Mouse (Mus musculus) thymus, adult 2 months (tissue): ENCODE results near the gene Gm10961. TPM values are rescaled to one million over a fixed set of nuclear protein-coding genes. Genes with fewer than 3 reads are reported as not detected.

Experiments used
- DNase-seq: peaks from one replicate; pipeline ENCODE4 v3.0.0; 2021
- H3K27ac ChIP-seq: fragments of 200-500 bp; 2 replicates; pipeline ENCODE4 v1.5.1; 2012; ENCODE audit warnings: low read length, control low read depth; ENCODE audit not compliant: control insufficient read depth, insufficient read depth
- H3K27me3 ChIP-seq: fragments of 200-500 bp; 2 replicates; pipeline ENCODE4 v1.6.1; 2012; ENCODE audit warnings: mild to moderate bottlenecking, low read length, moderate library complexity, mixed read lengths; ENCODE audit not compliant: control insufficient read depth, insufficient read depth
- H3K36me3 ChIP-seq: fragments of 200-500 bp; 2 replicates; pipeline ENCODE4 v1.6.1; 2012; ENCODE audit warnings: mild to moderate bottlenecking, low read length, moderate library complexity; ENCODE audit not compliant: control insufficient read depth, insufficient read depth
- H3K4me1 ChIP-seq: fragments of 200-500 bp; replicated peaks from 2 replicates; pipeline ENCODE4 v1.6.1; 2012; ENCODE audit warnings: low read length; ENCODE audit not compliant: control insufficient read depth, insufficient read depth
- H3K4me3 ChIP-seq: fragments of 200-500 bp; 2 replicates; pipeline ENCODE4 v1.5.1; 2012; ENCODE audit warnings: mild to moderate bottlenecking, low read length, control low read depth, moderate library complexity; ENCODE audit not compliant: control insufficient read depth, insufficient read depth
- CTCF ChIP-seq: fragments of 200-500 bp; IDR thresholded peaks from 2 replicates; pipeline ENCODE4 v1.5.1; 2012; ENCODE audit warnings: mild to moderate bottlenecking, control low read depth, low read length, moderate library complexity, borderline replicate concordance; ENCODE audit not compliant: control insufficient read depth, poor library complexity, insufficient read depth; ENCODE audit errors: extremely low read depth
- POLR2A ChIP-seq: fragments of 200-500 bp; IDR thresholded peaks from 2 replicates; pipeline ENCODE4 v1.6.1; 2012; ENCODE audit warnings: mild to moderate bottlenecking, low read length, control low read depth, moderate library complexity; ENCODE audit not compliant: control insufficient read depth, poor library complexity, insufficient read depth; ENCODE audit errors: extremely low read depth
- WGBS: fragments of 180-500 bp; shearing (Covaris S2); methylation state at CpG from one replicate; pipeline ENCODE4 v1.1.7; 2018; 5-methylcytosine and 5-hydroxymethylcytosine counted together
- polyA plus RNA-seq: library from polyadenylated mRNA; depleted of rRNA; stranded (reverse); fragments of >200 nt; gene quantifications from 2 replicates; pipeline ENCODE4 v1.2.3, GENCODE M21; 2012

Gene Gm10961
- polyA plus RNA-seq, 1 experiment: not detected

GRCm38 (mm10) chr3:107624424-107624823 lies 6.7 kb upstream of the Gm10961 start:
- no peaks in the 10 kb centered on the region for H3K27me3 ChIP-seq
- 95% methylated on average over 8 of the region's 8 CpGs for WGBS
- no peak overlapping the region for H3K27ac ChIP-seq
- no peak overlapping the region for H3K4me3 ChIP-seq
- no peak for TF ChIP-seq CTCF
- no peak for TF ChIP-seq POLR2A
- no peak for DNase-seq
- no peaks in the 10 kb centered on the region for H3K4me1 ChIP-seq
- peaks cover 70% of the 10 kb centered on the region for H3K36me3 ChIP-seq

GRCm38 (mm10) chr3:107625536-107625935 lies 5.6 kb upstream of the Gm10961 start:
- no peak overlapping the region for H3K4me3 ChIP-seq
- TF ChIP-seq CTCF (no peak), POLR2A (no peak)
- WGBS: 97% methylated on average over 8 of the region's 8 CpGs
- no peak overlapping the region for H3K27ac ChIP-seq
- peaks cover 1% of the 10 kb centered on the region for H3K4me1 ChIP-seq
- peaks cover 62% of the 10 kb centered on the region for H3K36me3 ChIP-seq
- DNase-seq: no peak
- H3K27me3 ChIP-seq: no peaks in the 10 kb centered on the region

GRCm38 (mm10) chr3:107626751-107627150 lies 4.4 kb upstream of the Gm10961 start:
- peaks cover 50% of the 10 kb centered on the region for H3K36me3 ChIP-seq
- peaks cover 5% of the 10 kb centered on the region for H3K4me1 ChIP-seq
- TF ChIP-seq CTCF (no peak), POLR2A (no peak)
- DNase-seq: no peak
- no peaks in the 10 kb centered on the region for H3K27me3 ChIP-seq
- H3K4me3 ChIP-seq: no peak overlapping the region
- H3K27ac ChIP-seq: no peak overlapping the region
- 97% methylated on average over 8 of the region's 8 CpGs for WGBS

GRCm38 (mm10) chr3:107627641-107628040 lies 3.5 kb upstream of the Gm10961 start:
- 96% methylated on average over 7 of the region's 7 CpGs for WGBS
- Histone ChIP-seq H3K36me3 (peaks cover 44% of the 10 kb centered on the region), H3K27ac (no peak overlapping the region), H3K4me3 (no peak overlapping the region), H3K4me1 (peaks cover 7% of the 10 kb centered on the region), H3K27me3 (no peaks in the 10 kb centered on the region)
- no peak for TF ChIP-seq CTCF
- DNase-seq: no peak

- no peak for TF ChIP-seq CTCF
- TF ChIP-seq POLR2A: no peak
- no peak for DNase-seq
- 96% methylated on average over 2 of the region's 2 CpGs for WGBS
- Histone ChIP-seq H3K4me1 (peaks cover 7% of the 10 kb centered on the region), H3K27me3 (no peaks in the 10 kb centered on the region), H3K27ac (no peak overlapping the region), H3K36me3 (peaks cover 37% of the 10 kb centered on the region), H3K4me3 (no peak overlapping the region)
These were observed 2.6 kb upstream of the Gm10961 start for GRCm38 (mm10) chr3:107628551-107628950.

GRCm38 (mm10) chr3:107629411-107629810 lies 1.7 kb upstream of the Gm10961 start:
- H3K4me3 ChIP-seq: no peak overlapping the region
- H3K27me3 ChIP-seq: no peaks in the 10 kb centered on the region
- H3K36me3 ChIP-seq: peaks cover 29% of the 10 kb centered on the region
- no peak for DNase-seq
- H3K27ac ChIP-seq: no peak overlapping the region
- TF ChIP-seq CTCF: no peak
- no peak for TF ChIP-seq POLR2A
- WGBS: 99% methylated on average over 4 of the region's 4 CpGs
- H3K4me1 ChIP-seq: peaks cover 7% of the 10 kb centered on the region

- DNase-seq: peak; percentile 92
- peaks cover 7% of the 10 kb centered on the region for H3K4me1 ChIP-seq
- peak within 1 kb of the TSS; percentile 91 for H3K4me3 ChIP-seq
- under 1% methylated on average over 35 of the region's 35 CpGs for WGBS
- peak within 1 kb of the TSS; percentile 47; the same call in 1 of the 2 replicates for H3K27ac ChIP-seq
- H3K36me3 ChIP-seq: peaks cover 8% of the 10 kb centered on the region
- H3K27me3 ChIP-seq: no peaks in the 10 kb centered on the region
- TF ChIP-seq POLR2A: peak; percentile 56; the same call in 1 of the 2 replicates
- TF ChIP-seq CTCF: no peak; the same call in 1 of the 2 replicates
These were observed 419 bp downstream of the Gm10961 start, which contains the start of gene Strip1 for GRCm38 (mm10) chr3:107631523-107631958. TSS of gene Strip1 (minus strand) at chr3:107631694.
